Mouse (Mus musculus): ENCODE data around the gene Dst. TPM values are rescaled to one million over a fixed set of nuclear protein-coding genes. Genes with fewer than 3 reads are reported as not detected.
A peak's percentile ranks its signal among the peaks of the same experiment; 100 is the strongest.

The Dst gene
- total and polyA plus RNA-seq, 2 experiments from 2014 or later, result 23.1 to 134 TPM

GRCm38 (mm10) chr1:34169086-34169485, 261.1 kb downstream of the Dst start:
- Histone ChIP-seq H3K9ac (no peak overlapping the region), H3K9me3 (ENCODE audit: low read length) (no peaks in the 10 kb centered on the region), H3K4me3 (ENCODE audit: low read depth, low read length) (no peak overlapping the region), H3K36me3 (ENCODE audit: insufficient read depth) (peaks cover 60% of the 10 kb centered on the region), H3K27ac (ENCODE audit: low read depth, low read length) (no peak overlapping the region), H3K4me2 (ENCODE audit: low read depth) (no peak overlapping the region), H3K4me1 (ENCODE audit: insufficient read depth) (no peaks in the 10 kb centered on the region), H3K27me3 (ENCODE audit: insufficient read depth, low read length) (no peaks in the 10 kb centered on the region)
- DNase-seq (no peak), ATAC-seq (no peak)
- TF ChIP-seq CTCF (IDR thresholded peaks at IDR 0.05; ENCODE audit: low read depth), result no peak
- WGBS, result 91% methylated on average over 12 of the region's 12 CpGs

DNA sequence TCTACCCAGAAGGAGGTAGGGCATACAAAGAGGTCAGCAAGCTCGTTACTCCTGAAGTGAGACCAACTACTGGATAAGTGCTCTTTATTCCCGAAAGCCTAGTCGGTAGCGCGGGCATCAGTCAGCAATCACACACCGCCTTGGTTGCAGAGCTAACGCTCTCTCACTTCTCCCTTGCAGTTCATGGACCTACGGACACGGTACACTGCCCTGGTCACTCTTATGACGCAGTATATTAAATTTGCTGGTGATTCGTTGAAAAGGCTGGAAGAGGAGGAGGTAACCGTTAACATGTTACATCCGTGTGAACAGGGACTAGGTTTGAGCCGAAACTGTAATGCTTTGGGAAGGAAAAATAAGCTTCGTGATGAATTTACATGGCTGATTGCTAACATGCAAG, 266.5 kb downstream of the Dst start:
- Histone ChIP-seq H3K4me1 (ENCODE audit: insufficient read depth) (no peaks in the 10 kb centered on the region), H3K9me3 (ENCODE audit: low read length) (no peaks in the 10 kb centered on the region), H3K27me3 (ENCODE audit: insufficient read depth, low read length) (no peaks in the 10 kb centered on the region), H3K27ac (ENCODE audit: low read depth, low read length) (no peak overlapping the region), H3K4me2 (ENCODE audit: low read depth) (no peak overlapping the region), H3K4me3 (ENCODE audit: low read depth, low read length) (no peak overlapping the region), H3K9ac (no peak overlapping the region), H3K36me3 (ENCODE audit: insufficient read depth) (peaks cover 66% of the 10 kb centered on the region)
- DNase-seq (no peak), ATAC-seq (no peak)
- WGBS, result 93% methylated on average over 15 of the region's 15 CpGs
- no peak for TF ChIP-seq CTCF (IDR thresholded peaks at IDR 0.05; ENCODE audit: low read depth)

DNA sequence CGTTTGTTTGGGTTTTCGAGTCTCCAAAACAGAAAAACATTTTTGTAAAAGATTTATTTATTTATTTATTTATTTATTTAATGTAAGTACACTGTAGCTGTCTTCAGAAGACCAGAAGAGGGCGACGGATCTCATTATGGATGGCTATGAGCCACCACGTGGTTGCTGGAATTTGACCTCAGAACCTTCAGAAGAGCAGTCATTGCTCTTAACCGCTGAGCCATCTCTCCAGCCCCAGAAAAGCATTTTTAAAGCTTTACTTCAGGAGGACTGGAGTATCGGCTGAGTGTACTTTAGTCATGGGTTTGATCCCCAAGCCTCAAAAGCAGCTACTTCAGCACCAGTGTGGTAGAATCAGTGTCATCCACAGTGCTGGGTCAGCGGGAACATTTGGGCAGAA, 266.9 kb downstream of the Dst start:
- Histone ChIP-seq H3K9ac (no peak overlapping the region), H3K36me3 (ENCODE audit: insufficient read depth) (peaks cover 65% of the 10 kb centered on the region), H3K4me2 (ENCODE audit: low read depth) (no peak overlapping the region), H3K27ac (ENCODE audit: low read depth, low read length) (no peak overlapping the region), H3K4me1 (ENCODE audit: insufficient read depth) (no peaks in the 10 kb centered on the region), H3K9me3 (ENCODE audit: low read length) (no peaks in the 10 kb centered on the region), H3K27me3 (ENCODE audit: insufficient read depth, low read length) (no peaks in the 10 kb centered on the region), H3K4me3 (ENCODE audit: low read depth, low read length) (no peak overlapping the region)
- DNase-seq (no peak), ATAC-seq (no peak)
- WGBS, result 89% methylated on average over 8 of the region's 8 CpGs
- no peak for TF ChIP-seq CTCF (IDR thresholded peaks at IDR 0.05; ENCODE audit: low read depth)

DNA sequence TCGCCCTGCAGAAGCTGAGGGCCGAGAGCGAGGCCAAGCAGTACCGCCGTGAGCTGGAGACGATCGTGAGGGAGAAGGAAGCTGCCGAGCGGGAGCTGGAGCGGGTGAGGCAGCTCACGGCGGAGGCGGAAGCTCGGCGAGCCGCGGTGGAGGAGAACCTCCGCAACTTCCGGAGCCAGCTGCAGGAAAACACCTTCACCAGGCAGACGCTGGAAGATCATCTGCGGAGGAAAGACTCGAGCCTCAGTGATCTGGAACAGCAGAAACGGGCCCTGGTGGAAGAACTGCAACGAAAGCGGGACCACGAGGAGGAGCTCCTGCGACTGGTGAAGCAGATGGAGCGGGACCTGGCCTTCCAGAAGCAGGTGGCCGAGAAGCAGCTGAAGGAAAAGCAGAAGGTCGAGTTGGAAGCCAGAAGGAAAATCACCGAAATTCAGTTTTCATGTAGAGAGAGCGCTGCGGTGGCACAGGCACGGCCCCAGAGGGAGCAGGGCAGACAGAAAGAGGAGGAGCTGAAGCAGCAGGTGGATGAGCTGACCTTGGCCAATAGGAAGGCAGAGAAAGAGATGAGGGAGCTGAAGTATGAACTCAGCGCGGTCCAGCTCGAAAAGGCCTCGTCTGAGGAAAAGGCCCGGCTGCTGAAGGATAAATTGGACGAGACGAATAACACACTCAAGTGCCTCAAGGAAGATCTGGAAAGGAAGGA, 270.1 kb downstream of the Dst start:
- Histone ChIP-seq H3K4me2 (ENCODE audit: low read depth) (no peak overlapping the region), H3K27ac (ENCODE audit: low read depth, low read length) (no peak overlapping the region), H3K36me3 (ENCODE audit: insufficient read depth) (peaks cover 53% of the 10 kb centered on the region), H3K9me3 (ENCODE audit: low read length) (no peaks in the 10 kb centered on the region), H3K27me3 (ENCODE audit: insufficient read depth, low read length) (no peaks in the 10 kb centered on the region), H3K4me1 (ENCODE audit: insufficient read depth) (no peaks in the 10 kb centered on the region), H3K9ac (no peak overlapping the region), H3K4me3 (ENCODE audit: low read depth, low read length) (no peak overlapping the region)
- DNase-seq, result no peak
- ATAC-seq, result no peak
- WGBS, result 91% methylated on average over 41 of the region's 41 CpGs
- TF ChIP-seq CTCF (IDR thresholded peaks at IDR 0.05; ENCODE audit: low read depth), result no peak

DNA sequence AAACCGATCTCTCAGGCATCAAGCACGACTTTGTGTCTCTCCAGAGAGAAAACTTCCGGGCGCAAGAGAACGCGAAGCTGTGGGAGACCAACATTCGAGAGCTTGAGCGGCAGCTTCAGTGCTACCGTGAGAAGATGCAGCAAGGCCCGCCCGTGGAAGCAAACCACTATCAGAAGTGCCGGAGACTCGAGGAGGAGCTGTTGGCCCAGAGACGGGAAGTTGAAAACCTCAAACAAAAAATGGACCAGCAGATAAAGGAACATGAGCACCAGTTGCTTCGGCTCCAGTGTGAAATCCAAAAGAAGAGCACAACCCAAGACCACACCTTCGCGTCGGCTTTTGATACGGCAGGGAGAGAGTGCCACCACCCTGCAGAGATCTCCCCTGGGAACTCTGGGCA, 271.7 kb downstream of the Dst start:
- no peak overlapping the region for H3K4me3 ChIP-seq (ENCODE audit: low read depth, low read length)
- H3K9me3 ChIP-seq (ENCODE audit: low read length), result no peaks in the 10 kb centered on the region
- H3K9ac ChIP-seq, result no peak overlapping the region
- no peak for ATAC-seq
- no peak overlapping the region for H3K4me2 ChIP-seq (ENCODE audit: low read depth)
- TF ChIP-seq CTCF (IDR thresholded peaks at IDR 0.05; ENCODE audit: low read depth), result no peak
- WGBS, result 97% methylated on average over 19 of the region's 19 CpGs
- no peak for DNase-seq
- H3K4me1 ChIP-seq (ENCODE audit: insufficient read depth), result 0 out of 2 replicates have a peak, but pooled peaks cover 5% of the 10 kb centered on the region
- H3K36me3 ChIP-seq (ENCODE audit: insufficient read depth), result peaks cover 50% of the 10 kb centered on the region
- no peaks in the 10 kb centered on the region for H3K27me3 ChIP-seq (ENCODE audit: insufficient read depth, low read length)
- H3K27ac ChIP-seq (ENCODE audit: low read depth, low read length), result no peak overlapping the region

DNA sequence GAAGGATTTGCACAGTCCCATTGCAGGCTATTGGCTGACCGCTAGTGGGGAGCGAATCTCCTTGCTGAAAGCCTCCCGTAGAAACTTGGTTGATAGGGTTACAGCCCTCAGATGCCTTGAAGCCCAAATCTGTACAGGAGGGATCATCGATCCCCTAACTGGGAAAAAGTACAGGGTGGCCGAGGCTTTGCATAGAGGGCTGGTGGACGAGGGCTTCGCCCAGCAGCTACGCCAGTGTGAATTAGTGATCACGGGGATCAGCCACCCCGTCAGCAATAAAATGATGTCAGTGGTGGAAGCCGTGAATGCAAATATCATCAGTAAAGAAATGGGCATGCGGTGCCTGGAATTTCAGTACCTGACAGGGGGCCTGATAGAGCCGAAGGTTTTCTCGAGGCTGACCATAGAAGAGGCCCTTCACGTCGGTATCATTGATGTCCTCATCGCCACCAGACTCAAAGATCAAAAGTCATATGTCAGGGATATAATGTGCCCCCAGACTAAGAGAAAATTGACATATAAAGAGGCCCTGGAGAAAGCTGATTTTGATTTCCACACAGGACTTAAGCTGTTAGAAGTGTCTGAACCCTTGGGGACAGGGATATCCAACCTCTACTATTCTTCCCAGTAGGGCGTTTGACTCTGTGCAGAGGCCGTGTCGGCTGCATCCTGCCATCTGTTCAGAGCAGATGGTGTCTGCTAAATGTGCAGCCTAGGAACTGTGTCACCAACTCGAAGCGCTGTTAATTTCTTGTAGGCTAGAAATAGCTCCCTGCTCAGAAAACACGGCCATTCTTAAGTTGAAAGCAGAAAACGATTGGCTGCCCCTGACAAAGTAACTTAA, 274.6 kb downstream of the Dst start:
- H3K9ac ChIP-seq, result no peak overlapping the region
- no peak for TF ChIP-seq CTCF (IDR thresholded peaks at IDR 0.05; ENCODE audit: low read depth)
- H3K27ac ChIP-seq (ENCODE audit: low read depth, low read length), result no peak overlapping the region
- WGBS, result 65% methylated on average over 24 of the region's 24 CpGs
- H3K4me1 ChIP-seq (ENCODE audit: insufficient read depth), result 0 out of 2 replicates have a peak, but pooled peaks cover 5% of the 10 kb centered on the region
- no peak overlapping the region for H3K4me2 ChIP-seq (ENCODE audit: low read depth)
- DNase-seq, result peak; percentile 50
- no peaks in the 10 kb centered on the region for H3K9me3 ChIP-seq (ENCODE audit: low read length)
- H3K4me3 ChIP-seq (ENCODE audit: low read depth, low read length), result no peak overlapping the region
- ATAC-seq, result peak; percentile 73
- H3K36me3 ChIP-seq (ENCODE audit: insufficient read depth), result peaks cover 42% of the 10 kb centered on the region
- no peaks in the 10 kb centered on the region for H3K27me3 ChIP-seq (ENCODE audit: insufficient read depth, low read length)
